Mouse (Mus musculus): ENCODE results near the gene Angel1.

DNA sequence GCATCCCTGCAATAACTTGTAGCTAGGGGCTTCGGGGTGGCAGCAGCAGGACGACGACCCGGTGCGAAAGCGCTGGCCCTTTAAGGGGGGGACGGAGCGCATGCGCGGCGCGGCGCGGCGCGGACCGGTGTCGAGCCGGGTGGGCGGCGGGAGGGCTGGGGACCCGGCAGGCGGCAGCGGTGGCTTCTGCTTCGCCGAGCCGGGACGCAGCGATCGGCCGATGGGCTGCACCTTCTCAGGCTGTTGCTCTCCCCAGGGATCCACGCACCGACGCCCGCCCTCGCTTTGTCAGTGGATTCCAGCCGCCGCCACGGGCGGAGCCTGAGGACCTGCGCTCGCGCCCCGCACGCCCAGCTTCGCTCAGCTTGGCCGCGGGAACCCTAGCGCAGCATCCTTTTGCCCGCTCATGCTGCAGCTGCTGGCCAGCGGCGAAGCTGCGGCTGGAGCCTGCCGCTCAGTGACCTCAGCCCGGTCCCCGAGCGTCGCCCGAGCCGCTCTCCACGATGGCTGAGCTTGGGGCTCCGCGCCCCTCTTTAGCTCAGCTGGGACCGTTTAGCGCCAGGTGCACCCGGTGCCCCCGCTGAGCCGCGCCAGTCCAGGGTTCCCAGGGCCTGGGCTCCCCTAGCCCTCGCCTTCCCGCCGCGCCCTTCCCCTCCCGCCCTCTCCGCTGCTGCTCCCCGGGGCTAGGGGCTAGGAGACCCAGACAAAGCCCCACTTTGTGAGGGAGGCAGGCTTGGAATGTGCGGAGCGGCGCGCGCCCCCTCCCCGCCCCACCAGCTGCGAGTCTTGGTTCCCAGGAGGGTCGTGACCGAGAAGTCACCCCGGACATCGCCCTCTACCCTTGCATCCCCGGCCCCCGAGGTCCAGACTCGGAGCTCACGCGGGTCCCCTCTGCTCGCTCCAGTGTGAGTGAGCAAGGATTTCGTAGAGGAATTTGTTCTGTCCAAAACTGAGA is 47.4 kb downstream of the Angel1 start, which contains the start of gene Vash1:
- TF ChIP-seq CTCF (IDR thresholded peaks at IDR 0.05; ENCODE audit: control insufficient read depth, insufficient read depth, insufficient read length) (no peak), MAX (IDR thresholded peaks at IDR 0.05) (peak; percentile 27), MYOG (IDR thresholded peaks at IDR 0.05; ENCODE audit: control insufficient read depth, extremely low read depth, insufficient read length) (no peak), USF1 (IDR thresholded peaks at IDR 0.05; ENCODE audit: low read depth) (no peak)

Measured in C2C12 (cell line).